Mouse (Mus musculus) spleen, adult 12 weeks (tissue): ENCODE data around the gene Gm20388.

Source experiments
- DNase-seq: peaks from one replicate; pipeline ENCODE4 v3.0.0; 2022; ENCODE audit warnings: low spot score

The Gm20388 gene

GRCm38 (mm10) chr8:120230715-120231614 is 320.3 kb downstream of the Gm20388 start:
- DNase-seq, result no peak

GRCm38 (mm10) chr8:120231870-120232269 is 321.2 kb downstream of the Gm20388 start:
- DNase-seq, result no peak

- DNase-seq, result no peak
These were observed 321.8 kb downstream of the Gm20388 start for GRCm38 (mm10) chr8:120232398-120232797.

GRCm38 (mm10) chr8:120232913-120233312 is 322.3 kb downstream of the Gm20388 start:
- DNase-seq, result no peak

GRCm38 (mm10) chr8:120234457-120234856 is 323.8 kb downstream of the Gm20388 start:
- no peak for DNase-seq

- no peak for DNase-seq
These were observed 324.2 kb downstream of the Gm20388 start for GRCm38 (mm10) chr8:120234866-120235265.

- no peak for DNase-seq
These were observed 332.6 kb downstream of the Gm20388 start for GRCm38 (mm10) chr8:120243222-120243621.

- no peak for DNase-seq
These were observed 333.3 kb downstream of the Gm20388 start for GRCm38 (mm10) chr8:120243916-120244451.

GRCm38 (mm10) chr8:120244553-120244952 is 333.9 kb downstream of the Gm20388 start:
- DNase-seq, result no peak

GRCm38 (mm10) chr8:120247618-120248017 is 337.0 kb downstream of the Gm20388 start:
- no peak for DNase-seq

- no peak for DNase-seq
These were observed 337.4 kb downstream of the Gm20388 start for GRCm38 (mm10) chr8:120248031-120248430.

GRCm38 (mm10) chr8:120248451-120248850 is 337.8 kb downstream of the Gm20388 start:
- no peak for DNase-seq

- no peak for DNase-seq
These were observed 339.2 kb downstream of the Gm20388 start for GRCm38 (mm10) chr8:120249800-120250336.

GRCm38 (mm10) chr8:120250750-120251410 is 340.2 kb downstream of the Gm20388 start:
- no peak for DNase-seq

- no peak for DNase-seq
These were observed 340.9 kb downstream of the Gm20388 start for GRCm38 (mm10) chr8:120251411-120252035.

- DNase-seq, result no peak
These were observed 343.0 kb downstream of the Gm20388 start for GRCm38 (mm10) chr8:120253626-120254025.

- DNase-seq, result no peak
These were observed 344.9 kb downstream of the Gm20388 start for GRCm38 (mm10) chr8:120255406-120255987.

GRCm38 (mm10) chr8:120256958-120257357 is 346.3 kb downstream of the Gm20388 start:
- DNase-seq, result no peak

GRCm38 (mm10) chr8:120259206-120259605 is 348.6 kb downstream of the Gm20388 start:
- DNase-seq, result no peak

GRCm38 (mm10) chr8:120260677-120261076 is 350.0 kb downstream of the Gm20388 start:
- no peak for DNase-seq

- DNase-seq, result no peak
These were observed 350.9 kb downstream of the Gm20388 start for GRCm38 (mm10) chr8:120261338-120262120.
